Mouse (Mus musculus) adrenal gland, postnatal 4 days (tissue): ENCODE measurements at regions not wholly inside any gene's neighbourhood (a gene's known extent, or its start where the extent isn't known, plus 50 kb on each side); places are given as distances from the start of the nearest gene placed in this dataset.
"Not testable (repeated sequence)": the region's sequence is repeated elsewhere in the genome, so short reads cannot be mapped to it uniquely, and the experiment has no call there.

ENCODE experiments used
- DNase-seq, 2 experiments: peaks; one replicate each; pipeline ENCODE4 v3.0.0; 2021 to 2022; ENCODE audit warnings: low spot score in 2 of 2, mixed read lengths in 2 of 2

- no peak for DNase-seq
These were observed 1403.1 kb downstream of the Zfp704 start for GRCm38 (mm10) chr3:8206623-8207404.

- DNase-seq, result no peak
These were observed 1446.9 kb downstream of the Zfp704 start for GRCm38 (mm10) chr3:8163030-8163429.

GRCm38 (mm10) chr3:8161997-8162756 is 1447.7 kb downstream of the Zfp704 start:
- no peak for DNase-seq

GRCm38 (mm10) chr3:8143016-8143415 is 1466.9 kb downstream of the Zfp704 start:
- DNase-seq, result no peak

- DNase-seq, result no peak
These were observed 1467.7 kb downstream of the Zfp704 start for GRCm38 (mm10) chr3:8142190-8142589.

- no peak for DNase-seq
These were observed 1468.2 kb downstream of the Zfp704 start for GRCm38 (mm10) chr3:8141664-8142084.

- DNase-seq, result not testable (repeated sequence)
These were observed 1486.2 kb downstream of the Zfp704 start for GRCm38 (mm10) chr3:8123641-8124040.

GRCm38 (mm10) chr3:8123141-8123540 is 1486.7 kb downstream of the Zfp704 start:
- DNase-seq, result no peak

- DNase-seq, result no peak
These were observed 1478.0 kb upstream of the 1700008P02Rik start for GRCm38 (mm10) chr3:8098291-8098690.

- no peak for DNase-seq
These were observed 1464.5 kb upstream of the 1700008P02Rik start for GRCm38 (mm10) chr3:8084749-8085148.

- DNase-seq, result no peak
These were observed 1433.5 kb upstream of the 1700008P02Rik start for GRCm38 (mm10) chr3:8053711-8054110.

GRCm38 (mm10) chr3:8051167-8051566 is 1430.9 kb upstream of the 1700008P02Rik start:
- no peak for DNase-seq

- DNase-seq, result no peak
These were observed 1429.5 kb upstream of the 1700008P02Rik start for GRCm38 (mm10) chr3:8049706-8050105.

- DNase-seq, result no peak
These were observed 1426.1 kb upstream of the 1700008P02Rik start for GRCm38 (mm10) chr3:8046348-8046747.

- no peak for DNase-seq
These were observed 1416.5 kb upstream of the 1700008P02Rik start for GRCm38 (mm10) chr3:8036697-8037096.

GRCm38 (mm10) chr3:8035091-8035729 is 1415.0 kb upstream of the 1700008P02Rik start:
- DNase-seq, result no peak

- DNase-seq, result no peak
These were observed 1406.2 kb upstream of the 1700008P02Rik start for GRCm38 (mm10) chr3:8026325-8027017.

- no peak for DNase-seq
These were observed 1402.4 kb upstream of the 1700008P02Rik start for GRCm38 (mm10) chr3:8022654-8023053.

GRCm38 (mm10) chr3:8017489-8017888 is 1397.2 kb upstream of the 1700008P02Rik start:
- DNase-seq, result no peak

- no peak for DNase-seq
These were observed 1396.7 kb upstream of the 1700008P02Rik start for GRCm38 (mm10) chr3:8016945-8017344.

- DNase-seq, result no peak
These were observed 1389.7 kb upstream of the 1700008P02Rik start for GRCm38 (mm10) chr3:8009966-8010365.
